Mouse (Mus musculus) kidney, adult 2 months (tissue): ENCODE measurements at regions not wholly inside any gene's neighbourhood (a gene's known extent, or its start where the extent isn't known, plus 50 kb on each side); places are given as distances from the start of the nearest gene placed in this dataset.

ENCODE experiments used
- DNase-seq: peaks from one replicate; pipeline ENCODE4 v3.0.0; 2021
- H3K27ac ChIP-seq: fragments of 200-500 bp; 2 replicates; pipeline ENCODE4 v1.5.1; 2012; ENCODE audit warnings: low read depth, low read length, control low read depth, inconsistent platforms; ENCODE audit not compliant: insufficient read depth
- H3K27me3 ChIP-seq: fragments of 200-500 bp; replicated peaks from 2 replicates; pipeline ENCODE4 v1.6.1; 2012; ENCODE audit warnings: mild to moderate bottlenecking, moderate library complexity, low read length, inconsistent platforms; ENCODE audit not compliant: control insufficient read depth, insufficient read depth
- H3K36me3 ChIP-seq: fragments of 200-500 bp; 2 replicates; pipeline ENCODE4 v1.6.1; 2012; ENCODE audit warnings: mild to moderate bottlenecking, moderate library complexity, low read length, inconsistent platforms; ENCODE audit not compliant: control insufficient read depth, insufficient read depth
- H3K4me1 ChIP-seq: fragments of 200-500 bp; 2 replicates; pipeline ENCODE4 v1.6.1; 2011; ENCODE audit warnings: low read length; ENCODE audit not compliant: control insufficient read depth, insufficient read depth
- H3K4me3 ChIP-seq: fragments of 200-500 bp; 2 replicates; pipeline ENCODE4 v1.5.1; 2011; ENCODE audit warnings: mild to moderate bottlenecking, low read depth, low read length, control low read depth; ENCODE audit not compliant: insufficient read depth
- CTCF ChIP-seq: fragments of 200-500 bp; conservative IDR thresholded peaks from 2 replicates; pipeline ENCODE4 v1.5.1; 2011; ENCODE audit warnings: low read depth, mild to moderate bottlenecking, control low read depth, low read length, moderate library complexity, mixed read lengths; ENCODE audit not compliant: insufficient read depth, insufficient read length
- POLR2A ChIP-seq: fragments of 200-500 bp; IDR thresholded peaks from one replicate; pipeline ENCODE4 v1.6.1; 2011; ENCODE audit warnings: low read depth, low read length, control low read depth
- WGBS: fragments of 180-500 bp; shearing (Covaris S2); methylation state at CpG from one replicate; pipeline ENCODE4 v1.1.7; 2018; 5-methylcytosine and 5-hydroxymethylcytosine counted together

DNA sequence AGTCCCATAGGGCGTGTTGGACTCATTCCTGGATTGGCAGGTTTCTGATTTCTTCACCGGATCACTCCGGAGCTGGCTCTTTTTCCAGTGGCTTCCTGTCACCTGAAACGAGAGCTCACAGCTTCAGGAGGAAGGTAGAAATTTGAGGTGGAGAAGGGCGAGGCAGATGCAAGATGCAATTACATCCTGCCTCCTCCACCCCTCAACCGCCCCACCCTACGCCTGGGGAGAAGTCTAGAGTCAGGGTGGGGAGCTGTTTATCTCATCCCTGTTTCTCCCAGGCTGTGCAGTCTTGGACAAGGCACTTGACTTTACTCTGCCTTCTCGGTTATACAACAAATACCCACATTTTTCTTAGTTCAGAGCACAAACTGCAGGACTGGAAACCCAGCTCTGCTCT is 302.8 kb upstream of the Klf3 start:
- H3K36me3 ChIP-seq, result no peaks in the 10 kb centered on the region
- no peak overlapping the region for H3K27ac ChIP-seq
- DNase-seq, result no peak
- no peak overlapping the region for H3K4me3 ChIP-seq
- no peaks in the 10 kb centered on the region for H3K27me3 ChIP-seq
- no peak for TF ChIP-seq CTCF
- no peak for TF ChIP-seq POLR2A
- 60% methylated on average over 8 of the region's 8 CpGs for WGBS
- H3K4me1 ChIP-seq, result peaks cover 3% of the 10 kb centered on the region

DNA sequence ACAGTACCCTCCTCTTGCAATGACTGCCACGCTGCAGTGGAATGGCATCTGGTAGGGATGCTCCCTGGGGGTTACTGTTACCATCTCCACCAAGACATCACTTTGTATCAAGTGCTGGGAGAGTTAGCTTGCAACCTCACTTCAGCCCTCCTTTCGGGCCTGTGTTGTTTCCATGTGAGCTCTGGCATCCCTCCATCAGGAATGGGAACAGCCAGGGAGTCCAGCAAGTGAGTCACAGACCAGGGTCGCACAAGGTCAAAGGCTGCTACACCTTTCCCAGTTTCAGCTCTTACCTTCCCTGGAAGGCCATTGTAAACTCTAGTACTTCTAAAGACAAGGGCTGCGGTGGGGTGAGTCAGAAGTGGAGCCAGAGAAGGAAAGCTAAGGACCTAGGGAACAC is 302.3 kb upstream of the Klf3 start:
- no peaks in the 10 kb centered on the region for H3K36me3 ChIP-seq
- peak; percentile 35 for DNase-seq
- TF ChIP-seq POLR2A, result no peak
- TF ChIP-seq CTCF, result no peak
- no peaks in the 10 kb centered on the region for H3K27me3 ChIP-seq
- WGBS, result 73% methylated on average over 4 of the region's 4 CpGs
- H3K27ac ChIP-seq, result no peak overlapping the region
- peaks cover 3% of the 10 kb centered on the region for H3K4me1 ChIP-seq
- H3K4me3 ChIP-seq, result no peak overlapping the region

DNA sequence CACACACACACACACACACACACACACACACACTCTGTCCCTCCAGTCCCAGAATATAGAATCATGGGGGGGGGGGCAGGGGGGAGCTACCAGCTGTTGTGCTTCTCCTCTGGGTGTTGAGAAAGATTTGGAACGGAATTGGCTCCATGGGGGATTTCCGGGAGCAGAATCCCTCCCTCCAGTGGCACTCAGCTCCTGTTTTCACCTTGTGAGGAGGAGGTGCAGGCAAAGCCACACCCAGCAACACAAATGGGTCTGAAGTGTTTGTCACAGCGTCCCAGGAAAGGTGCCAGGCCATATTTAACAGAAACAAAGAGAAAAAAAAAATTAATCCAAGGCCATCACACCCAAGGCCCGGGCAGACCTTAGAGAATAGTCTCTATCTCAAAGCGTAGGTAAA is 301.4 kb upstream of the Klf3 start:
- no peak for TF ChIP-seq CTCF
- no peak for TF ChIP-seq POLR2A
- 81% methylated on average over 5 of the region's 5 CpGs for WGBS
- no peak overlapping the region for H3K4me3 ChIP-seq
- DNase-seq, result no peak
- no peaks in the 10 kb centered on the region for H3K36me3 ChIP-seq
- H3K4me1 ChIP-seq, result peaks cover 8% of the 10 kb centered on the region
- no peaks in the 10 kb centered on the region for H3K27me3 ChIP-seq
- no peak overlapping the region for H3K27ac ChIP-seq

DNA sequence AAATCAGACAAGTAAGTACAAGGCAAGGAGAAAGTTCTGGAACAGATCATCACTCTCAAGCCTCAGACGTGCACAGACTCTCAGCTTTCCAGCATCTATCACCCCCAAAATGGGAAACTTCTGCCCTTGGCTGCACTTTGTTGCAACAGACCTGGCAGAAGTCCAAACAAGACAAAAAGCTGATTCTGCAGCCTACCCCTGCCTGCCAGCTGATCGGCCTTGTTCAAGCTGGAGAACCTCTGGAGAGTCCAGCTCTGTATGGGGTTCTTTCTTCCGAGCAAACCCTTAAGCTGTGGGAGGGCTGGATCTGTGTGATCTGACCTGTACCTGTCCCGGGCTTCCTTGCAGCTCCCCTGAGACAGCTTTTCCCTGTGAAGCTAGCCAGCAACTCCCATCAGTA is 299.7 kb upstream of the Klf3 start:
- DNase-seq, result peak; percentile 76
- H3K27ac ChIP-seq, result no peak overlapping the region
- peaks cover 9% of the 10 kb centered on the region for H3K4me1 ChIP-seq
- TF ChIP-seq POLR2A (no peak), CTCF (no peak)
- H3K4me3 ChIP-seq, result no peak overlapping the region
- 20% methylated on average over 4 of the region's 4 CpGs for WGBS
- H3K36me3 ChIP-seq, result no peaks in the 10 kb centered on the region
- H3K27me3 ChIP-seq, result no peaks in the 10 kb centered on the region

DNA sequence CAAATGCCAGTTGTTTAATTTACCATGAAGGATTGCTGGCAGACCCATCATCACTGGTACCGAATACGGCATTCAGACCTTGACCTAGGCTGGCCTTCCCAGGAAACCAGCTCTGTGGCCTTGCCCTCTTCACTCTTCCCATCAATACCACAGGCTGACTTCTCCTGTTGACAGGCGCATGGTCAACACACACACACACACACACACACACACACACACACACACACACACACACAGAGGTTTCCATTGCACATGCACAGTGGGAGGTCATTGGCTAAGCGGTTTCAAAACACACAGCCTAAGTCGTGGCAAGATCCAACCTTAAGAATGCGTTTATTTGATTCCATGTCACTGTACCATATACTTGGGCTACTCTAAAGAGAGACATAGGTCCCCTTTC is 298.7 kb upstream of the Klf3 start:
- H3K4me1 ChIP-seq, result peaks cover 9% of the 10 kb centered on the region
- whole genome bisulfite sequencing, result 67% methylated on average over 6 of the region's 6 CpGs
- H3K27ac ChIP-seq, result no peak overlapping the region
- no peaks in the 10 kb centered on the region for H3K27me3 ChIP-seq
- DNase-seq, result peak; percentile 32
- H3K4me3 ChIP-seq, result no peak overlapping the region
- H3K36me3 ChIP-seq, result no peaks in the 10 kb centered on the region
- TF ChIP-seq CTCF, result no peak
- TF ChIP-seq POLR2A, result no peak

DNA sequence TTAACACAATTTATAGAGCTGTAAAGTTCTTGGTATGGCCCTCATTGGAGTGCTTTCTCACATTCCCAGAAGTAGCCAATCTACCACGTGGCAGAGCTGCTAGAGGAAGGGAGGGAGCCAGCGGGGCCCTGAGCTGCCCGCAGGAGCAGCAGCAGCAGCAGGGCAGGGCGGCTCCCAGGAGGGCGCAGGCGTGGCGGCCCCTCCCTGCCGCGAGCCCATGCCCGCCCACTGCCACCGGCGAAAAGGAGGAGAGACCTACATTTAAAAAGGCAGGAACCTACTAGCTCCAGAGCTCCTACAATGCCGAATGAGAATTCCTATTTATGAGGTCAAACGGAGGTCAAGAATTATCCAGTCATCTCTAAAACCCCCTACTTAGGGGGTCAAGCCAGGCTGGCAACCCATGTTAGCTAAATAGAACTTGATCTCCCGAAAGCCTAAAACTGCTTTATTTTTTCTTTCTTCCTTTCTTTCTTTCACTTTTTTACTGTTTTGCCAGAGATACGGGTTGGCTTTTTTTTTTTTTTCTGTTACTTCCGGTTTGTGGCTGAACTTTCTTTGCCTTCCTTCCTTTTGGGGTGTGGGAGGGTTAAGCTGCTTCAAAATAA is 297.9 kb upstream of the Klf3 start:
- H3K4me1 ChIP-seq, result peaks cover 9% of the 10 kb centered on the region
- DNase-seq, result peak; percentile 91
- no peak for TF ChIP-seq CTCF
- no peak for TF ChIP-seq POLR2A
- H3K36me3 ChIP-seq, result no peaks in the 10 kb centered on the region
- WGBS, result under 1% methylated on average over 17 of the region's 17 CpGs
- peak overlapping the region; percentile 7 for H3K4me3 ChIP-seq
- no peaks in the 10 kb centered on the region for H3K27me3 ChIP-seq
- H3K27ac ChIP-seq, result peak overlapping the region; percentile 91

DNA sequence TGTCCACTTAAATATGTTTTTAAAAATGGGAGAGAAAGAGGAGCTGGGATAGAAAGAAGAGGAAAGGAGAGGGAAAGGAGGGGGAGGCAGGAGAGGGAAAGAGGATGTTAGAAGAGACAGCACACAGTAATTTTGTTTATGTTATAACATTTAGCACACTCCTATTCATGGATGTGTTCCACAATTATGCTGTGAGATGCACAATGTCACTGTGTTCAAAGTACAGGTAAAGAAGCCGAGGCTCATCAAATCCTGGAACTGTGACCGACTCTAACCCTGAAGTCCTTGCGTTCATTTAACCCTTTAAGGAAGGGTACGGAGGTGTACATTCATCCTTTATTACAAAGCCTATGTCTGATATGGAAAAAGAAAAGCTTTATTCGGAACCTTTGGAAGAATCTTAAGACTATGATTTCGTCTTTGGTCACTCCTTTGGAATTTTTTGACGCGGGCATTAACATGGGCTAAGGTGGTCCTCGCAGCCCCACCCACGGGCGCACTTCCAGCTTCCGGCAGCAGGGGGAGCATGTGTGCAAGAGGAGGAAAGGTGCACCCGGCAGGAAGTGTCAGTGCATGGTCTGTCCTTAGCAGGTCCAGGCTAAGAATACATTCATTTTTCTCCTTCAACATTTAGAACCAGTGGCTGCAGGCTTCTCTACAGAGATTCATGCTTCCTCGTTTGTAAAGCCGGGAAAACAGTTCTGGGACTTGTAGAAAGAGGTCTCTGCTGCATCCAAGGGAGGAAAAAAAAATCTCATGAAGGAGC is 297.2 kb upstream of the Klf3 start:
- peak overlapping the region; percentile 91 for H3K27ac ChIP-seq
- H3K4me1 ChIP-seq, result peaks cover 9% of the 10 kb centered on the region
- peak overlapping the region; percentile 4; the same call in 1 of the 2 replicates for H3K4me3 ChIP-seq
- WGBS, result 1% methylated on average over 15 of the region's 15 CpGs
- TF ChIP-seq CTCF (peak; percentile 97), POLR2A (no peak)
- H3K36me3 ChIP-seq, result no peaks in the 10 kb centered on the region
- no peaks in the 10 kb centered on the region for H3K27me3 ChIP-seq
- peak; percentile 87 for DNase-seq
